Mouse (Mus musculus): ENCODE results near the gene Kcnab3. TPM values are rescaled to one million over a fixed set of nuclear protein-coding genes. Genes with fewer than 3 reads are reported as not detected.

The Kcnab3 gene
- polyA plus RNA-seq, 2 experiments = 0.10 to 0.20 TPM

DNA sequence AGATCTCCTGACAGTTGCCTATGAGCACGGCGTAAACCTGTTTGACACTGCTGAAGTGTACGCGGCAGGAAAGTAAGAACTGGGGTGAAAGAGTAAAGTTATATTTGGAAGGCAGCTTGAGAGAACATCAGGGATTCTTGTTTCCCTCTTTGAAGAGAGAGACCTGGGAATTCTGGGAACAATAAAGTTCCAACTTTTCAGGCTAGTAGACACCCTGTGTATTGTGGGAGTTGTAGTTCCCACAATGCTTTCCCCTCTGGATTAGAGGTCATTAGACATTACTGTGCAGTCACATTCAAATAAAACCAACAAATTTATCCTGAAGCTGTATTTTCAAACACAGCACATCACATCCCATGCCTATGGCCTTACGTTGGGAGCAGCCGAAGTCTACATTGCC, 2.5 kb downstream of the Kcnab3 start:
- Histone ChIP-seq H3K27me3 (ENCODE audit: control insufficient read depth, insufficient read depth, low read length) (peaks cover 32% of the 10 kb centered on the region), H3K9me3 (ENCODE audit: control insufficient read depth, low read length) (no peaks in the 10 kb centered on the region), H3K36me3 (replicated peaks; ENCODE audit: control insufficient read depth, insufficient read depth, low read depth) (no peaks in the 10 kb centered on the region), H3K4me3 (ENCODE audit: insufficient read depth in 1 of 2, low read depth in 2 of 2, low read length in 2 of 2) (no peak overlapping the region), H3K9ac (replicated peaks) (no peak overlapping the region), H3K4me2 (ENCODE audit: low read depth) (no peak overlapping the region), H3K27ac (no peak overlapping the region), H3K4me1 (replicated peaks; ENCODE audit: control insufficient read depth in 2 of 2, insufficient read depth in 2 of 2, low read length in 1 of 2) (peaks cover 23 to 33% of the 10 kb centered on the region in 2 experiments)
- DNase-seq (ENCODE audit: low read depth in 3 of 3, low spot score in 3 of 3) (no peak), ATAC-seq (ENCODE audit: insufficient read depth) (no peak)
- no peak for TF ChIP-seq CTCF (IDR thresholded peaks at IDR 0.05; ENCODE audit: low read depth)
- no peak for TF ChIP-seq EP300 (IDR thresholded peaks at IDR 0.05; ENCODE audit: low read depth)
- WGBS (ENCODE audit: insufficient replicate concordance) = 79% methylated on average over 6 of the region's 6 CpGs

DNA sequence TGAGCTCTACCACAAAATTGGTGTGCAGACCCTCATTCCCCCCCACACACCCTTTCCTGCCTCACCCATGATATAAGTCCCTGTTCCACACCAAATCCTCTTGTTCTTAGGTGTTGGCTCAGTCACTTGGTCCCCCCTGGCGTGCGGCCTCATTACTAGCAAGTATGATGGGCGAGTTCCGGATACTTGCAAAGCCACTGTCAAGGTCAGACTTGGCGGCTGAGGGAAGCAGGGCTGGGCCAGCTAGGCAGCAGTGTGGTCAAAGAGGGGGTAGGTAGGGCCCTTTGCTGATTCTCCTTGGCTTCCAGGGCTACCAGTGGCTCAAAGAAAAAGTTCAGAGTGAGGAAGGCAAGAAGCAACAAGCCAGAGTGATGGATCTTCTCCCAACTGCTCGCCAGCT, 5.1 kb downstream of the Kcnab3 start:
- Histone ChIP-seq H3K27me3 (ENCODE audit: control insufficient read depth, insufficient read depth, low read length) (peaks cover 32% of the 10 kb centered on the region), H3K4me1 (replicated peaks; ENCODE audit: control insufficient read depth in 2 of 2, insufficient read depth in 2 of 2, low read length in 1 of 2) (peaks cover 16 to 28% of the 10 kb centered on the region in 2 experiments), H3K9ac (replicated peaks) (no peak overlapping the region), H3K27ac (no peak overlapping the region), H3K4me3 (ENCODE audit: insufficient read depth in 1 of 2, low read depth in 2 of 2, low read length in 2 of 2) (no peak overlapping the region), H3K4me2 (ENCODE audit: low read depth) (no peak overlapping the region), H3K9me3 (ENCODE audit: control insufficient read depth, low read length) (no peaks in the 10 kb centered on the region), H3K36me3 (replicated peaks; ENCODE audit: control insufficient read depth, insufficient read depth, low read depth) (no peaks in the 10 kb centered on the region)
- 66% methylated on average over 6 of the region's 6 CpGs for WGBS (ENCODE audit: insufficient replicate concordance)
- ATAC-seq (ENCODE audit: insufficient read depth) (no peak), DNase-seq (ENCODE audit: low read depth in 3 of 3, low spot score in 3 of 3) (no peak)
- TF ChIP-seq CTCF (IDR thresholded peaks at IDR 0.05; ENCODE audit: low read depth) (no peak), EP300 (IDR thresholded peaks at IDR 0.05; ENCODE audit: low read depth) (no peak)

DNA sequence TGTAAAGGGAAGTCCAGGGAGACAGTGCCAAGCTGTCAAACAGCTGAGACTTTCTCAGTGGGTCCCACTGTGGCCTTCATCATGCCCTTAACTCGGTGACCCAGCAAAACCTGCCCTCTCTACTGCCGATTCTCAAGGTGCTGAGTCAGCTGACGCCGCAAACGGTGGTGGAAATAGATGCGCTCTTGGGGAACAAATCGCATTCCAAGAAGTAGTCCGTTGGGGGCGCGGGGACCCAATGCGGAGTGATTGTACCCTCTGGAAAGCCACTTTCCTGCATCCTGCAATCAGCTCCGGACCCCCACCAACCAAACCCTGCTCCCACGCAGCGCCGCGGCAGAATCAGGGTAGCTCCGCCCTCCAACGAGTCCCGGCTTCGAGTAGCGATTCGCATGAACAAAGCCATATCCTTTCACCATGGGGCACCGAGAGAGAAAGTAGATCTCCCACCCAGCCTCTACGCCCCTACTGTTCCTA, 5.9 kb downstream of the Kcnab3 start:
- Histone ChIP-seq H3K27me3 (ENCODE audit: control insufficient read depth, insufficient read depth, low read length) (peaks cover 24% of the 10 kb centered on the region), H3K36me3 (replicated peaks; ENCODE audit: control insufficient read depth, insufficient read depth, low read depth) (no peaks in the 10 kb centered on the region), H3K9me3 (ENCODE audit: control insufficient read depth, low read length) (no peaks in the 10 kb centered on the region), H3K4me3 (ENCODE audit: insufficient read depth in 1 of 2, low read depth in 2 of 2, low read length in 2 of 2) (peak overlapping the region; percentile 56 to 64), H3K4me1 (replicated peaks; ENCODE audit: control insufficient read depth in 2 of 2, insufficient read depth in 2 of 2, low read length in 1 of 2) (peaks cover 11 to 28% of the 10 kb centered on the region in 2 experiments), H3K27ac (no peak overlapping the region), H3K4me2 (ENCODE audit: low read depth) (peak overlapping the region; percentile 79), H3K9ac (replicated peaks) (peak overlapping the region; percentile 48)
- WGBS (ENCODE audit: insufficient replicate concordance) = under 1% methylated on average over 24 of the region's 24 CpGs
- DNase-seq (ENCODE audit: low read depth in 3 of 3, low spot score in 3 of 3) (no peak), ATAC-seq (ENCODE audit: insufficient read depth) (0 out of 2 replicates have a peak, but pooled peaks have one; percentile 34)
- TF ChIP-seq EP300 (IDR thresholded peaks at IDR 0.05; ENCODE audit: low read depth) = no peak
- 0 out of 2 replicates have a peak, but pooled peaks have one; percentile 4 for TF ChIP-seq CTCF (IDR thresholded peaks at IDR 0.05; ENCODE audit: low read depth)

GRCm38 (mm10) chr11:69332713-69333253, 6.7 kb downstream of the Kcnab3 start:
- H3K27ac ChIP-seq = no peak overlapping the region
- DNase-seq (ENCODE audit: low read depth in 3 of 3, low spot score in 3 of 3) (no peak), ATAC-seq (ENCODE audit: insufficient read depth) (no peak)
- H3K4me2 ChIP-seq (ENCODE audit: low read depth) = peak overlapping the region; percentile 79; the same call in 1 of the 2 replicates
- 27% methylated on average over 8 of the region's 8 CpGs for WGBS (ENCODE audit: insufficient replicate concordance)
- no peaks in the 10 kb centered on the region for H3K36me3 ChIP-seq (replicated peaks; ENCODE audit: control insufficient read depth, insufficient read depth, low read depth)
- peak overlapping the region; percentile 48; the same call in 1 of the 2 replicates for H3K9ac ChIP-seq (replicated peaks)
- TF ChIP-seq CTCF (IDR thresholded peaks at IDR 0.05; ENCODE audit: low read depth) = no peak
- no peaks in the 10 kb centered on the region for H3K9me3 ChIP-seq (ENCODE audit: control insufficient read depth, low read length)
- H3K4me1 ChIP-seq (replicated peaks; ENCODE audit: control insufficient read depth in 2 of 2, insufficient read depth in 2 of 2, low read length in 1 of 2) = peaks cover 11 to 28% of the 10 kb centered on the region in 2 experiments
- no peak overlapping the region for H3K4me3 ChIP-seq (ENCODE audit: insufficient read depth in 1 of 2, low read depth in 2 of 2, low read length in 2 of 2)
- H3K27me3 ChIP-seq (ENCODE audit: control insufficient read depth, insufficient read depth, low read length) = peaks cover 16% of the 10 kb centered on the region

DNA sequence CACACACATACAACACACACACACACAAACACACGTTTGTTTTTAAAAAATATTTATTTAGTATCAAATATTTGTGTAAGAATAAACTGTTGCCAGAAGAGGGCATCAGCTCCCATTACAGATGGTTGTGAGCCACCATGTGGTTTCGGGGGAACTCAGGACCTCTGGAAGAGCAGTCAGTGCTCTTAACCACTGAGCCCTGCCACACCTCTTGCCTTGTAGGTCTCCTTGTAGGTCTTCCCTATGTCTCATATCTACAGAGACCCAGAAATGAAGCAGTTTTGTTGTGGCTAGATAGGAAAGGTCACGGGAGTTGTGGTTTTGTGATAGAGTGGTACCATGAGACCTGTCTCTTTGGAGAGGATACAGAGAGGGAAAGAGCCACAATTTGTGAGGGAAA, 7.9 kb downstream of the Kcnab3 start:
- no peak overlapping the region for H3K27ac ChIP-seq
- H3K27me3 ChIP-seq (ENCODE audit: control insufficient read depth, insufficient read depth, low read length) = peaks cover 12% of the 10 kb centered on the region
- DNase-seq (ENCODE audit: low read depth in 3 of 3, low spot score in 3 of 3) (peak in 1 of 3 experiments; percentile 41), ATAC-seq (ENCODE audit: insufficient read depth) (peak; percentile 85)
- peak overlapping the region; percentile 1; the same call in 1 of the 2 replicates for H3K4me2 ChIP-seq (ENCODE audit: low read depth)
- 8% methylated on average over 3 of the region's 3 CpGs for WGBS (ENCODE audit: insufficient replicate concordance)
- H3K9me3 ChIP-seq (ENCODE audit: control insufficient read depth, low read length) = no peaks in the 10 kb centered on the region
- TF ChIP-seq EP300 (IDR thresholded peaks at IDR 0.05; ENCODE audit: low read depth) = peak; percentile 77
- peak; percentile 35 for TF ChIP-seq CTCF (IDR thresholded peaks at IDR 0.05; ENCODE audit: low read depth)
- H3K4me1 ChIP-seq (replicated peaks; ENCODE audit: control insufficient read depth in 2 of 2, insufficient read depth in 2 of 2, low read length in 1 of 2) = peaks cover 11 to 28% of the 10 kb centered on the region in 2 experiments
- no peak overlapping the region for H3K4me3 ChIP-seq (ENCODE audit: insufficient read depth in 1 of 2, low read depth in 2 of 2, low read length in 2 of 2)
- no peaks in the 10 kb centered on the region for H3K36me3 ChIP-seq (replicated peaks; ENCODE audit: control insufficient read depth, insufficient read depth, low read depth)
- no peak overlapping the region for H3K9ac ChIP-seq (replicated peaks)
